Mouse (Mus musculus): ENCODE measurements at regions not wholly inside any gene's neighbourhood (a gene's known extent, or its start where the extent isn't known, plus 50 kb on each side); places are given as distances from the start of the nearest gene placed in this dataset.

DNA sequence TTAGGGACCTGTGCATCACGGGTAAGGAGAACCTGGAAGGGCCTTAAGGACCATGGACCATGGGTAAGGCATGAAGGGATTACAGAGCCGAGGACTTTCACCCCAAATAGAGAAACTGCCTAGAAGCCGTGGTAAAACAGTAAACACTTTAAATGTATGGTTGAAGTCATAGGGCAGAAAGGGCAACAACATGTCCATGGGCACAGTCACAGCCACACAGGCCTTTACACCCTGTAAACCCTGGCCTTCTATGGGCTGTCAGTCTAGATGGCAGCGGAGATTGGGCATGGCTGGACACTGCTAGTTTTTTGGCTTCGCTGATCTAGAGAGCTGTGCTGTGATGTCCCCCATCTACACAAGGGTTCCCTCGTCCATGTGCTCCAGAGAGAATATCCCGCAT lies 127.4 kb downstream of the Tex29 start:
- TF ChIP-seq CTCF (IDR thresholded peaks at IDR 0.05; ENCODE audit: low read depth) (no peak), EP300 (IDR thresholded peaks at IDR 0.05; ENCODE audit: low read depth) (no peak)
